Mouse (Mus musculus): ENCODE measurements around the gene Prkce.

Prkce gene

GRCm38 (mm10) chr17:86300774-86301595 lies 133.4 kb downstream of the Prkce start:
- no peak for DNase-seq (ENCODE audit: low read depth, low spot score)

- DNase-seq (ENCODE audit: low read depth, low spot score) = no peak
These were observed 134.7 kb downstream of the Prkce start for GRCm38 (mm10) chr17:86302266-86302665.

GRCm38 (mm10) chr17:86302861-86303331 lies 135.3 kb downstream of the Prkce start:
- no peak for DNase-seq (ENCODE audit: low read depth, low spot score)

GRCm38 (mm10) chr17:86303401-86304243 lies 136.0 kb downstream of the Prkce start:
- DNase-seq (ENCODE audit: low read depth, low spot score) = no peak

- DNase-seq (ENCODE audit: low read depth, low spot score) = no peak
These were observed 137.5 kb downstream of the Prkce start for GRCm38 (mm10) chr17:86304923-86305630.

GRCm38 (mm10) chr17:86306161-86306560 lies 138.6 kb downstream of the Prkce start:
- DNase-seq (ENCODE audit: low read depth, low spot score) = no peak

- DNase-seq (ENCODE audit: low read depth, low spot score) = no peak
These were observed 146.0 kb downstream of the Prkce start for GRCm38 (mm10) chr17:86313413-86314139.

- no peak for DNase-seq (ENCODE audit: low read depth, low spot score)
These were observed 148.3 kb downstream of the Prkce start for GRCm38 (mm10) chr17:86315874-86316273.

GRCm38 (mm10) chr17:86316771-86317170 lies 149.2 kb downstream of the Prkce start:
- DNase-seq (ENCODE audit: low read depth, low spot score) = no peak

- DNase-seq (ENCODE audit: low read depth, low spot score) = no peak
These were observed 149.6 kb downstream of the Prkce start for GRCm38 (mm10) chr17:86317197-86317596.

- no peak for DNase-seq (ENCODE audit: low read depth, low spot score)
These were observed 152.5 kb downstream of the Prkce start for GRCm38 (mm10) chr17:86319967-86320602.

- no peak for DNase-seq (ENCODE audit: low read depth, low spot score)
These were observed 155.3 kb downstream of the Prkce start for GRCm38 (mm10) chr17:86322840-86323239.

GRCm38 (mm10) chr17:86323310-86323709 lies 155.7 kb downstream of the Prkce start:
- no peak for DNase-seq (ENCODE audit: low read depth, low spot score)

GRCm38 (mm10) chr17:86323909-86324686 lies 156.5 kb downstream of the Prkce start:
- DNase-seq (ENCODE audit: low read depth, low spot score) = peak; percentile 24

- no peak for DNase-seq (ENCODE audit: low read depth, low spot score)
These were observed 157.2 kb downstream of the Prkce start for GRCm38 (mm10) chr17:86324756-86325155.

GRCm38 (mm10) chr17:86325317-86325716 lies 157.7 kb downstream of the Prkce start:
- no peak for DNase-seq (ENCODE audit: low read depth, low spot score)

GRCm38 (mm10) chr17:86327958-86328357 lies 160.4 kb downstream of the Prkce start:
- DNase-seq (ENCODE audit: low read depth, low spot score) = no peak

- no peak for DNase-seq (ENCODE audit: low read depth, low spot score)
These were observed 161.9 kb downstream of the Prkce start for GRCm38 (mm10) chr17:86329273-86330075.

Measured in 3T3-L1 (cell line).